Mouse (Mus musculus): ENCODE data around the gene Ccr2. TPM values are rescaled to one million over a fixed set of nuclear protein-coding genes. Genes with fewer than 3 reads are reported as not detected.
"Not testable (repeated sequence)": the region's sequence is repeated elsewhere in the genome, so short reads cannot be mapped to it uniquely, and the experiment has no call there.

The Ccr2 gene
- polyA plus RNA-seq, 1 experiment from 2014 or later = 4.3 TPM

- 0% methylated on average over 1 of the region's 1 CpGs for WGBS
- Histone ChIP-seq H3K4me3 (ENCODE audit: low read depth, low read length) (no peak overlapping the region), H3K4me2 (ENCODE audit: low read length) (no peak overlapping the region), H3K9ac (ENCODE audit: low read length) (no peak overlapping the region), H3K36me3 (ENCODE audit: control insufficient read depth, insufficient read depth, low read length) (no peaks in the 10 kb centered on the region), H3K27me3 (replicated peaks; ENCODE audit: control insufficient read depth, insufficient read depth, low read length) (no peaks in the 10 kb centered on the region), H3K27ac (ENCODE audit: low read depth) (no peak overlapping the region), H3K9me3 (ENCODE audit: control insufficient read depth, low read length) (no peaks in the 10 kb centered on the region), H3K4me1 (replicated peaks; ENCODE audit: control insufficient read depth, insufficient read depth, low read length) (peaks cover 4% of the 10 kb centered on the region; the same call in 1 of the 2 replicates)
- ATAC-seq (replicated peaks; ENCODE audit: low FRiP score, low TSS enrichment, low read depth) (no peak), DNase-seq (ENCODE audit: low spot score) (no peak)
These were observed 26.6 kb downstream of the Ccr2 start for GRCm38 (mm10) chr9:124128379-124128778.

GRCm38 (mm10) chr9:124132899-124133298, 31.1 kb downstream of the Ccr2 start:
- not testable (repeated sequence) for H3K27ac ChIP-seq (ENCODE audit: low read depth); ATAC-seq (replicated peaks; ENCODE audit: low FRiP score, low TSS enrichment, low read depth); H3K36me3 ChIP-seq (ENCODE audit: control insufficient read depth, insufficient read depth, low read length); H3K27me3 ChIP-seq (replicated peaks; ENCODE audit: control insufficient read depth, insufficient read depth, low read length); H3K4me1 ChIP-seq (replicated peaks; ENCODE audit: control insufficient read depth, insufficient read depth, low read length); H3K9me3 ChIP-seq (ENCODE audit: control insufficient read depth, low read length); H3K9ac ChIP-seq (ENCODE audit: low read length); H3K4me3 ChIP-seq (ENCODE audit: low read depth, low read length); DNase-seq (ENCODE audit: low spot score); H3K4me2 ChIP-seq (ENCODE audit: low read length)
- WGBS = 71% methylated on average over 2 of the region's 2 CpGs

- not testable (repeated sequence) for H3K9me3 ChIP-seq (ENCODE audit: control insufficient read depth, low read length); ATAC-seq (replicated peaks; ENCODE audit: low FRiP score, low TSS enrichment, low read depth); H3K36me3 ChIP-seq (ENCODE audit: control insufficient read depth, insufficient read depth, low read length); H3K9ac ChIP-seq (ENCODE audit: low read length); DNase-seq (ENCODE audit: low spot score); H3K4me2 ChIP-seq (ENCODE audit: low read length); H3K27ac ChIP-seq (ENCODE audit: low read depth); H3K27me3 ChIP-seq (replicated peaks; ENCODE audit: control insufficient read depth, insufficient read depth, low read length); H3K4me3 ChIP-seq (ENCODE audit: low read depth, low read length); H3K4me1 ChIP-seq (replicated peaks; ENCODE audit: control insufficient read depth, insufficient read depth, low read length)
- 97% methylated on average over 1 of the region's 1 CpGs for WGBS
These were observed 33.2 kb downstream of the Ccr2 start for GRCm38 (mm10) chr9:124134919-124135318.

GRCm38 (mm10) chr9:124137619-124138018, 35.9 kb downstream of the Ccr2 start:
- no peak for ATAC-seq (replicated peaks; ENCODE audit: low FRiP score, low TSS enrichment, low read depth)
- H3K4me1 ChIP-seq (replicated peaks; ENCODE audit: control insufficient read depth, insufficient read depth, low read length) = no peaks in the 10 kb centered on the region
- H3K4me3 ChIP-seq (ENCODE audit: low read depth, low read length) = no peak overlapping the region
- no peaks in the 10 kb centered on the region for H3K27me3 ChIP-seq (replicated peaks; ENCODE audit: control insufficient read depth, insufficient read depth, low read length)
- H3K36me3 ChIP-seq (ENCODE audit: control insufficient read depth, insufficient read depth, low read length) = no peaks in the 10 kb centered on the region
- no peak for DNase-seq (ENCODE audit: low spot score)
- WGBS = 68% methylated on average over 11 of the region's 11 CpGs
- no peaks in the 10 kb centered on the region for H3K9me3 ChIP-seq (ENCODE audit: control insufficient read depth, low read length)
- no peak overlapping the region for H3K9ac ChIP-seq (ENCODE audit: low read length)
- no peak overlapping the region for H3K4me2 ChIP-seq (ENCODE audit: low read length)
- H3K27ac ChIP-seq (ENCODE audit: low read depth) = no peak overlapping the region

GRCm38 (mm10) chr9:124138055-124138775, 36.5 kb downstream of the Ccr2 start:
- Histone ChIP-seq H3K27me3 (replicated peaks; ENCODE audit: control insufficient read depth, insufficient read depth, low read length) (no peaks in the 10 kb centered on the region), H3K9ac (ENCODE audit: low read length) (no peak overlapping the region), H3K36me3 (ENCODE audit: control insufficient read depth, insufficient read depth, low read length) (no peaks in the 10 kb centered on the region), H3K4me2 (ENCODE audit: low read length) (no peak overlapping the region), H3K27ac (ENCODE audit: low read depth) (no peak overlapping the region), H3K9me3 (ENCODE audit: control insufficient read depth, low read length) (no peaks in the 10 kb centered on the region), H3K4me1 (replicated peaks; ENCODE audit: control insufficient read depth, insufficient read depth, low read length) (no peaks in the 10 kb centered on the region), H3K4me3 (ENCODE audit: low read depth, low read length) (no peak overlapping the region)
- WGBS = 40% methylated on average over 4 of the region's 4 CpGs
- ATAC-seq (replicated peaks; ENCODE audit: low FRiP score, low TSS enrichment, low read depth) = no peak
- no peak for DNase-seq (ENCODE audit: low spot score)

GRCm38 (mm10) chr9:124143678-124144077, 41.9 kb downstream of the Ccr2 start:
- no peaks in the 10 kb centered on the region for H3K36me3 ChIP-seq (ENCODE audit: control insufficient read depth, insufficient read depth, low read length)
- no peaks in the 10 kb centered on the region for H3K27me3 ChIP-seq (replicated peaks; ENCODE audit: control insufficient read depth, insufficient read depth, low read length)
- ATAC-seq (replicated peaks; ENCODE audit: low FRiP score, low TSS enrichment, low read depth) = no peak
- H3K4me1 ChIP-seq (replicated peaks; ENCODE audit: control insufficient read depth, insufficient read depth, low read length) = no peaks in the 10 kb centered on the region
- no peak overlapping the region for H3K4me2 ChIP-seq (ENCODE audit: low read length)
- no peak overlapping the region for H3K4me3 ChIP-seq (ENCODE audit: low read depth, low read length)
- no peak overlapping the region for H3K27ac ChIP-seq (ENCODE audit: low read depth)
- H3K9ac ChIP-seq (ENCODE audit: low read length) = no peak overlapping the region
- WGBS = 85% methylated on average over 1 of the region's 1 CpGs
- no peaks in the 10 kb centered on the region for H3K9me3 ChIP-seq (ENCODE audit: control insufficient read depth, low read length)
- no peak for DNase-seq (ENCODE audit: low spot score)

- no peak overlapping the region for H3K9ac ChIP-seq (ENCODE audit: low read length)
- ATAC-seq (replicated peaks; ENCODE audit: low FRiP score, low TSS enrichment, low read depth) (no peak), DNase-seq (ENCODE audit: low spot score) (no peak)
- H3K4me2 ChIP-seq (ENCODE audit: low read length) = no peak overlapping the region
- H3K4me3 ChIP-seq (ENCODE audit: low read depth, low read length) = no peak overlapping the region
- H3K36me3 ChIP-seq (ENCODE audit: control insufficient read depth, insufficient read depth, low read length) = no peaks in the 10 kb centered on the region
- H3K9me3 ChIP-seq (ENCODE audit: control insufficient read depth, low read length) = no peaks in the 10 kb centered on the region
- no peaks in the 10 kb centered on the region for H3K4me1 ChIP-seq (replicated peaks; ENCODE audit: control insufficient read depth, insufficient read depth, low read length)
- H3K27me3 ChIP-seq (replicated peaks; ENCODE audit: control insufficient read depth, insufficient read depth, low read length) = no peaks in the 10 kb centered on the region
- no peak overlapping the region for H3K27ac ChIP-seq (ENCODE audit: low read depth)
These were observed 44.6 kb downstream of the Ccr2 start for GRCm38 (mm10) chr9:124146307-124146706.

Other genes with a start within 250 kb of the Ccr2 start
- 0.04 and 0.05 TPM in 2 replicates for gene Xcr1, start 239.9 kb upstream of the Ccr2 start, polyA plus RNA-seq (2014; fragmentation: Nextera tagmentation; extraction: Ambion mirVana)
- 3.0 and 3.8 TPM in 2 replicates for gene Ccr1, start 133.3 kb upstream of the Ccr2 start, polyA plus RNA-seq (2014; fragmentation: Nextera tagmentation; extraction: Ambion mirVana)
- not detected in 2 replicates for gene Ccr1l1, start 123.5 kb upstream of the Ccr2 start, polyA plus RNA-seq (2014; fragmentation: Nextera tagmentation; extraction: Ambion mirVana)
- gene Ccr3, start 80.0 kb upstream of the Ccr2 start, polyA plus RNA-seq (2014; fragmentation: Nextera tagmentation; extraction: Ambion mirVana) = 0.08 TPM in 1 of 2 replicates, not detected in the other
- gene Ccr5, start 19.6 kb downstream of the Ccr2 start, polyA plus RNA-seq (2014; fragmentation: Nextera tagmentation; extraction: Ambion mirVana) = 0.77 and 1.7 TPM in 2 replicates
- gene 2010315B03Rik, start 210.7 kb downstream of the Ccr2 start, polyA plus RNA-seq (2014; fragmentation: Nextera tagmentation; extraction: Ambion mirVana) = 8.9 and 9.3 TPM in 2 replicates